Mouse (Mus musculus): ENCODE measurements at regions not wholly inside any gene's neighbourhood (a gene's known extent, or its start where the extent isn't known, plus 50 kb on each side); places are given as distances from the start of the nearest gene placed in this dataset.

DNA sequence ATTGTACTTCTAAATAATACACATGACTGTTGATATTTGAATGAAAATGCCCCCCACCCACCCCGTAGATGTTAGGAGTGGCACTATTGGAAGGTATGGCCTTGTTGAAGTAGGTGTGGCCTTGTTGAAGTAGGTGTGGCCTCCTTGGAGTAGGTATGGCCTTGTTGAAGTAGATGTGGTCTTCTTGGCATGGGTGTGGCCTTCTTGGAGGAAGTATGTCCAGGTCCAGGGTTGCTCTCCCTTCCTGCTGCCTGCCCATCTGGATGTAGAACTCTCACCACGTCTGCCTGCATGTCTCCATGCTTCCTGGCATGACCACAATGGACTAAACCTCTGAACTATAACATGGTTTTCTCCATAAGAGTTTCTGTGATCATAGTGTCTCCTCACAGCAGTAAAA, 188.7 kb downstream of the Sptssa start:
- TF ChIP-seq CTCF (IDR thresholded peaks at IDR 0.05; ENCODE audit: control insufficient read depth, insufficient read depth, insufficient read length), result no peak
- no peak for TF ChIP-seq MAX (IDR thresholded peaks at IDR 0.05)
